9 mouse cellular contexts compared by ENCODE assay signal in the genomic region with DNA sequence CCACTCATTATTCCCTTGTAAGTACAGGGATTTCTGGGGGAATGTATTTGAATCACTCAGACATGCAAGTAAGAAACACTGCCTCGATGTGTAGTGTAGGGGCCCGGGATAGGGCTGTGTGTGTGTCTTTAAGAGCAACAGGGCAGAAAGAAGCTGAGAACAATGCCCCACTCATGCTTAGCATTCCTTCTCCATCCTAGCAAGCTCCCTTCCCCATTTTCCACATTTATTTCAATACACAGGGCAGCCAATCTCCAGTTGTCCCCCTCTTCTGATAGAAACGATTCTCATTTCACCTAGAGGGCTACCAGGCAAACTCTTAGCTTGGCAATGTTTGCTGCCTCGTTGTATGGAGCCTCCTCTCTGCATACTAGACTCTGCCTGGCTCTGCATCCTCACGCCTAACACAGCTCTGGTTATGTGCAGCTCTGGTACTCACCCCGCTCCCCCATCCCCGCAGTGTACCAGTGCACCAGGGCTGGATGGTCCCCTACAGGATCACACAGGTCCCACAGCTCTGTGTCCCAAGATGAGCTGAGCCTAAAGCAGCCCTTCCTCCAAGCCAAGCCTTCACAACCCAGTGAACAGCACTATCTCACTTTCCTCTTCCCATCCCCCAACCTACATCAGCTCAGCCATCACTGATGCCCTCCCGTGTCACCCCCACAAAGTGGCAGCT. TPM values are rescaled to one million over a fixed set of nuclear protein-coding genes. Genes with fewer than 3 reads are reported as not detected.
A peak's percentile ranks its signal among the peaks of the same experiment; 100 is the strongest.
DNase-seq lines count a peak whose midpoint lies in the region; ATAC-seq and TF ChIP-seq lines count a peak whose summit lies in the region.
"Had no signal": no experiment of that assay in that cellular context is flagged by ENCODE, and none has a peak within 500 bp of the region (broad histone marks: within the 10 kb centered on the region; RNA-seq: fewer than 3 reads in every experiment).

No protein-coding gene starts in this region.

- H3K9ac ChIP-seq in lung, embryonic 15.5 days = no peak overlapping the region
- H3K9ac ChIP-seq in hindbrain, postnatal 0 days (replicated peaks; ENCODE audit: low read length) = no peak overlapping the region

- no peaks in the 10 kb centered on the region for H3K36me3 ChIP-seq in lung, embryonic 15.5 days
- H3K36me3 ChIP-seq in forebrain, embryonic 10.5 days (replicated peaks) = no peaks in the 10 kb centered on the region
- H3K36me3 ChIP-seq in hindbrain, postnatal 0 days (ENCODE audit: insufficient read depth, low read length) = no peaks in the 10 kb centered on the region

- TF ChIP-seq POLR2A in olfactory bulb, adult 2 months (IDR thresholded peaks at IDR 0.05; ENCODE audit: insufficient read depth, low read depth, low read length) = no peak

- intact Hi-C loops in left cerebral cortex, postnatal 10 days (cut with DNase I) = no loop called here

- no peaks in the 10 kb centered on the region for H3K27me3 ChIP-seq in lung, embryonic 15.5 days
- H3K27me3 ChIP-seq in forebrain, embryonic 10.5 days (ENCODE audit: poor library complexity, severe bottlenecking) = no peaks in the 10 kb centered on the region
- H3K27me3 ChIP-seq in hindbrain, postnatal 0 days (ENCODE audit: insufficient read depth, low read length) = no peaks in the 10 kb centered on the region

- TF ChIP-seq CTCF in hindbrain, postnatal 0 days (IDR thresholded peaks at IDR 0.05; ENCODE audit: low read depth) = peak; percentile 20; the same call in 1 of the 2 replicates
- no peak for TF ChIP-seq CTCF in olfactory bulb, adult 2 months (IDR thresholded peaks at IDR 0.05; ENCODE audit: insufficient read depth, low read depth, low read length)

- H3K4me2 ChIP-seq in lung, embryonic 15.5 days = no peak overlapping the region
- no peak overlapping the region for H3K4me2 ChIP-seq in hindbrain, postnatal 0 days (ENCODE audit: low read depth, low read length)

- peak; percentile 31; the same call in 1 of the 2 replicates for ATAC-seq in lung, embryonic 15.5 days (ENCODE audit: borderline replicate concordance, extremely low read depth, low FRiP score, low TSS enrichment)
- peak; percentile 86 for ATAC-seq in hindbrain, postnatal 0 days

- H3K27ac ChIP-seq in lung, embryonic 15.5 days = no peak overlapping the region
- H3K27ac ChIP-seq in forebrain, embryonic 10.5 days = peak overlapping the region; percentile 89
- H3K27ac ChIP-seq in hindbrain, postnatal 0 days = peak overlapping the region; percentile 48; the same call in 1 of the 2 replicates
- H3K27ac ChIP-seq in olfactory bulb, adult 2 months (ENCODE audit: insufficient read depth, low read depth, low read length) = peak overlapping the region; percentile 49

- no peaks in the 10 kb centered on the region for H3K4me1 ChIP-seq in lung, embryonic 15.5 days
- H3K4me1 ChIP-seq in forebrain, embryonic 10.5 days = peaks cover 42% of the 10 kb centered on the region
- no peaks in the 10 kb centered on the region for H3K4me1 ChIP-seq in hindbrain, postnatal 0 days (ENCODE audit: insufficient read depth, low read length)
- H3K4me1 ChIP-seq in olfactory bulb, adult 2 months (ENCODE audit: control insufficient read depth, insufficient read depth, low read length) = no peaks in the 10 kb centered on the region

- no peak overlapping the region for H3K4me3 ChIP-seq in lung, embryonic 15.5 days
- H3K4me3 ChIP-seq in forebrain, embryonic 10.5 days = peak overlapping the region; percentile 19; the same call in 1 of the 2 replicates
- no peak overlapping the region for H3K4me3 ChIP-seq in hindbrain, postnatal 0 days (ENCODE audit: low read length)
- no peak overlapping the region for H3K4me3 ChIP-seq in olfactory bulb, adult 2 months (ENCODE audit: insufficient read depth, low read depth, low read length)

- WGBS in lung, embryonic 15.5 days = 48% methylated on average over 8 of the region's 8 CpGs
- 31% methylated on average over 8 of the region's 8 CpGs for WGBS in forebrain, embryonic 10.5 days
- 17% methylated on average over 8 of the region's 8 CpGs for WGBS in hindbrain, postnatal 0 days
- WGBS in olfactory bulb, adult 2 months = 45% methylated on average over 8 of the region's 8 CpGs

- DNase-seq in lung, postnatal 4 days = no peak
- peak; percentile 33 for DNase-seq in forebrain, embryonic 10.5 days (ENCODE audit: extremely low spot score, low spot score)
- DNase-seq in hindbrain, postnatal 0 days (ENCODE audit: low spot score) = peak; percentile 16
- DNase-seq in spleen, adult 12 weeks (ENCODE audit: low spot score) = no peak
- no peak for DNase-seq in left cerebral cortex, postnatal 10 days (ENCODE audit: extremely low spot score in 1 of 2, low spot score in 2 of 2)
- no peak for DNase-seq in urinary bladder, postnatal 36 days (ENCODE audit: low spot score in 2 of 2)
- DNase-seq: heart, adult 11 months had no signal

- no peaks in the 10 kb centered on the region for H3K9me3 ChIP-seq in lung, embryonic 15.5 days
- H3K9me3 ChIP-seq in forebrain, embryonic 10.5 days = no peaks in the 10 kb centered on the region
- no peaks in the 10 kb centered on the region for H3K9me3 ChIP-seq in hindbrain, postnatal 0 days (ENCODE audit: low read length)

RNA-seq across cellular contexts. Expression of gene Tmem56, which starts 42.4 kb away (rescaled TPM):
- polyA plus RNA-seq in lung, embryonic 15.5 days (2015; fragmentation: Nextera tagmentation; extraction: Ambion mirVana) = 0.36 and 0.40 TPM in 2 replicates
- polyA plus RNA-seq in forebrain, embryonic 10.5 days (2016; fragmentation: Nextera tagmentation; extraction: Ambion mirVana) = 1.4 and 1.6 TPM in 2 replicates
- 8.1 and 13.5 TPM in 2 replicates for total RNA-seq in hindbrain, postnatal 0 days (2014; rRNA removed)
- polyA plus RNA-seq in hindbrain, postnatal 0 days (2015; fragmentation: Nextera tagmentation; extraction: Ambion mirVana) = 3.8 and 3.9 TPM in 2 replicates
- not detected in 2 replicates for polyA plus RNA-seq in olfactory bulb, adult 2 months (2012; ENCODE audit: insufficient read depth, insufficient read length, low replicate concordance, missing spikeins)
- total RNA-seq in left cerebral cortex, postnatal 10 days (2021) = 10 to 100 TPM; 25.7 to 28.5 TPM

RNA-seq across cellular contexts. Expression of gene Alg14, which starts 51.1 kb away (rescaled TPM):
- polyA plus RNA-seq in lung, embryonic 15.5 days (2015; fragmentation: Nextera tagmentation; extraction: Ambion mirVana) = 44.5 and 46.0 TPM in 2 replicates
- 30.9 and 34.0 TPM in 2 replicates for polyA plus RNA-seq in forebrain, embryonic 10.5 days (2016; fragmentation: Nextera tagmentation; extraction: Ambion mirVana)
- total RNA-seq in hindbrain, postnatal 0 days (2014; rRNA removed) = 26.6 and 30.3 TPM in 2 replicates
- 35.3 and 39.5 TPM in 2 replicates for polyA plus RNA-seq in hindbrain, postnatal 0 days (2015; fragmentation: Nextera tagmentation; extraction: Ambion mirVana)
- polyA plus RNA-seq in olfactory bulb, adult 2 months (2012; ENCODE audit: insufficient read depth, insufficient read length, low replicate concordance, missing spikeins) = not detected in 2 replicates
- total RNA-seq in left cerebral cortex, postnatal 10 days (2021) = 10 to 100 TPM; 20.8 to 22.2 TPM

Comparison
In these comparisons a context has a peak if more than half of its experiments do, and no peak if none do; other contexts are left out.
1. DNase-seq: peak in forebrain, embryonic 10.5 days (single experiment) and hindbrain, postnatal 0 days (single experiment); none in lung, postnatal 4 days (0 of 2), spleen, adult 12 weeks (single experiment), left cerebral cortex, postnatal 10 days (0 of 2) and urinary bladder, postnatal 36 days (0 of 2).